Mouse (Mus musculus): ENCODE results near the gene Asb14. TPM values are rescaled to one million over a fixed set of nuclear protein-coding genes. Genes with fewer than 3 reads are reported as not detected.
A peak's percentile ranks its signal among the peaks of the same experiment; 100 is the strongest.

The Asb14 gene
- total RNA-seq (2014; rRNA removed) (not detected in 2 replicates), polyA plus RNA-seq (2015; fragmentation: Nextera tagmentation; extraction: Ambion mirVana) (0.38 TPM in 1 of 2 replicates, not detected in the other)

DNA sequence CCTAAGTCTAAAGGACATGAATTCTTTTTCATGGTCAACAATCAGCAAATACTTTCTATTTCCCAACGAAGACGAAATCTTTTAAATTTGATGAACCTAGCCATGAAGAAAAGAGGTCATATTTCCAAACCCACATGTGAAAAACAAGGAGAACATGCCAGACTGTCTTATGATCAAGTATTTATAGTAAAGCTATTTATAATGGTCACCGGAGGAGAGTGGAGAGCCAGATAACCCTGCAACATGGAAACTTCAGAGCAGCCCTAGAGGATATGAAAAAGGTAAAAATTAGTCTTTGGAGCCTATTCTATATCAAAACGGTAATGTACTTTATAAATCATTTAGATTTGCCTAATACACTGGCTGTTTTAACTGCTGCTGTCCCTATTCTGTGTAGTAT lies at the start of gene Asb14:
Gene Asb14, plus strand, starts transcription at position 166 of the 400 bp plus-strand sequence.
- TF ChIP-seq CTCF (IDR thresholded peaks at IDR 0.05), result no peak
- Histone ChIP-seq H3K27ac (ENCODE audit: low read depth, low read length) (no peak within 1 kb of the TSS), H3K27me3 (ENCODE audit: insufficient read depth, low read length) (no peaks in the 10 kb centered on the region), H3K9me3 (ENCODE audit: low read length) (no peaks in the 10 kb centered on the region), H3K4me3 (ENCODE audit: low read depth, low read length) (no peak within 1 kb of the TSS), H3K4me1 (ENCODE audit: insufficient read depth, low read length) (no peaks in the 10 kb centered on the region), H3K36me3 (ENCODE audit: insufficient read depth, low read length) (no peaks in the 10 kb centered on the region), H3K4me2 (ENCODE audit: low read depth, low read length, poor library complexity, severe bottlenecking) (no peak within 1 kb of the TSS), H3K9ac (replicated peaks; ENCODE audit: low read length, poor library complexity, severe bottlenecking) (no peak within 1 kb of the TSS)
- DNase-seq (ENCODE audit: low spot score) (no peak), ATAC-seq (ENCODE audit: low FRiP score) (no peak)
- 94% methylated on average over 4 of the region's 4 CpGs for WGBS

- no peak overlapping the region for H3K9ac ChIP-seq (replicated peaks; ENCODE audit: low read length, poor library complexity, severe bottlenecking)
- WGBS, result 80% methylated on average over 8 of the region's 8 CpGs
- H3K4me1 ChIP-seq (ENCODE audit: insufficient read depth, low read length), result no peaks in the 10 kb centered on the region
- ATAC-seq (ENCODE audit: low FRiP score) (no peak), DNase-seq (ENCODE audit: low spot score) (no peak)
- no peaks in the 10 kb centered on the region for H3K9me3 ChIP-seq (ENCODE audit: low read length)
- no peaks in the 10 kb centered on the region for H3K36me3 ChIP-seq (ENCODE audit: insufficient read depth, low read length)
- H3K27me3 ChIP-seq (ENCODE audit: insufficient read depth, low read length), result no peaks in the 10 kb centered on the region
- H3K4me3 ChIP-seq (ENCODE audit: low read depth, low read length), result no peak overlapping the region
- TF ChIP-seq CTCF (IDR thresholded peaks at IDR 0.05), result no peak
- no peak overlapping the region for H3K27ac ChIP-seq (ENCODE audit: low read depth, low read length)
- H3K4me2 ChIP-seq (ENCODE audit: low read depth, low read length, poor library complexity, severe bottlenecking), result no peak overlapping the region
These were observed 41.3 kb upstream of the Asb14 start for GRCm38 (mm10) chr14:26853053-26853452.

DNA sequence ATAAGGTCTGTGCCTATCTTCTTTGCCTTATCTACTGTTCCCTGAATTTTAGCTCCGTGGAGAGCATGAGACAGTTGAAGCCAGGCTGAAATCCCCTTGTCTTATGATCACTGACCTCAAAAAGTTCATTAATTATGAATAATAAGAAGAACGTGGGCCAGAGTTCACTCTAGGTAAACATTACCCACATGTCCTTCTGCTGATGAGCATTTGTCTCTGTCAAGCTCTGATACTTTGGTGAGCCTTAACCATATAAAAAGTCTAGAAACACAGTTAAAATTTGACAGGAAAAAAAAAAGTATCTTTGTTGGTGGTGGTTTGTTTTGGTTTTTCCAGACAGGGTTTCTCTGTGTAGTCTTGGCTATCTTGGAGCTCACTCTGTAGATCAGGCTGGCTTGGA lies 40.3 kb upstream of the Asb14 start:
- Histone ChIP-seq H3K4me1 (ENCODE audit: insufficient read depth, low read length) (no peaks in the 10 kb centered on the region), H3K9ac (replicated peaks; ENCODE audit: low read length, poor library complexity, severe bottlenecking) (no peak overlapping the region), H3K27ac (ENCODE audit: low read depth, low read length) (no peak overlapping the region), H3K27me3 (ENCODE audit: insufficient read depth, low read length) (no peaks in the 10 kb centered on the region), H3K4me3 (ENCODE audit: low read depth, low read length) (no peak overlapping the region), H3K36me3 (ENCODE audit: insufficient read depth, low read length) (no peaks in the 10 kb centered on the region), H3K4me2 (ENCODE audit: low read depth, low read length, poor library complexity, severe bottlenecking) (no peak overlapping the region), H3K9me3 (ENCODE audit: low read length) (no peaks in the 10 kb centered on the region)
- ATAC-seq (ENCODE audit: low FRiP score) (no peak), DNase-seq (ENCODE audit: low spot score) (no peak)
- WGBS, result 83% methylated on average over 2 of the region's 2 CpGs
- TF ChIP-seq CTCF (IDR thresholded peaks at IDR 0.05), result no peak

DNA sequence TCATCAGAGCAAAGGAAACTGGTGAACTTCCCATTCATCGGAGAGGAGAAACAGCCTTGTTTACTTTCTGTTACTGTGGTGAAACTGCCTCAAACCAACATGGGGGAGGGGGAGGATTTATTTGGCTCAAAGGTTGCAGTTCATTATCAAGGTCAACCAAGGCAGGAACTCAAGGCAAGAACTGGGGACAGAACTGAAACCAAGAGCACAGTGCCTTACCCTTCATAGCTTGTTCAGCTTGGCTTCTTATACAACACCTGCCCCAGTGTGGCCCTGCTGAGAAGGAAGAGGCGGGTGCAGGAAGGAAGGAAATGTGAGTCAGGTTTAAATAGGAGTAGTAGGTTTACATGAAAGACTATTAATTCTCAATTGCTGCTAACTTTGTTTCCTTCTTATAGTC lies 36.0 kb upstream of the Asb14 start:
- H3K27me3 ChIP-seq (ENCODE audit: insufficient read depth, low read length), result no peaks in the 10 kb centered on the region
- no peak for TF ChIP-seq CTCF (IDR thresholded peaks at IDR 0.05)
- no peaks in the 10 kb centered on the region for H3K9me3 ChIP-seq (ENCODE audit: low read length)
- no peaks in the 10 kb centered on the region for H3K4me1 ChIP-seq (ENCODE audit: insufficient read depth, low read length)
- no peak for ATAC-seq (ENCODE audit: low FRiP score)
- WGBS, result 80% methylated on average over 2 of the region's 2 CpGs
- no peak for DNase-seq (ENCODE audit: low spot score)
- H3K9ac ChIP-seq (replicated peaks; ENCODE audit: low read length, poor library complexity, severe bottlenecking), result no peak overlapping the region
- H3K36me3 ChIP-seq (ENCODE audit: insufficient read depth, low read length), result no peaks in the 10 kb centered on the region
- H3K4me2 ChIP-seq (ENCODE audit: low read depth, low read length, poor library complexity, severe bottlenecking), result no peak overlapping the region
- H3K4me3 ChIP-seq (ENCODE audit: low read depth, low read length), result no peak overlapping the region
- no peak overlapping the region for H3K27ac ChIP-seq (ENCODE audit: low read depth, low read length)

- H3K27me3 ChIP-seq (ENCODE audit: insufficient read depth, low read length), result no peaks in the 10 kb centered on the region
- no peaks in the 10 kb centered on the region for H3K36me3 ChIP-seq (ENCODE audit: insufficient read depth, low read length)
- H3K9me3 ChIP-seq (ENCODE audit: low read length), result no peaks in the 10 kb centered on the region
- TF ChIP-seq CTCF (IDR thresholded peaks at IDR 0.05), result no peak
- DNase-seq (ENCODE audit: low spot score) (no peak), ATAC-seq (ENCODE audit: low FRiP score) (no peak)
- H3K4me1 ChIP-seq (ENCODE audit: insufficient read depth, low read length), result no peaks in the 10 kb centered on the region
- H3K4me3 ChIP-seq (ENCODE audit: low read depth, low read length), result no peak overlapping the region
- WGBS, result 89% methylated on average over 3 of the region's 3 CpGs
- H3K9ac ChIP-seq (replicated peaks; ENCODE audit: low read length, poor library complexity, severe bottlenecking), result no peak overlapping the region
- no peak overlapping the region for H3K27ac ChIP-seq (ENCODE audit: low read depth, low read length)
- no peak overlapping the region for H3K4me2 ChIP-seq (ENCODE audit: low read depth, low read length, poor library complexity, severe bottlenecking)
These were observed 35.3 kb upstream of the Asb14 start for GRCm38 (mm10) chr14:26859024-26859423.

GRCm38 (mm10) chr14:26867356-26867755 lies 27.0 kb upstream of the Asb14 start:
- WGBS, result 67% methylated on average over 9 of the region's 9 CpGs
- Histone ChIP-seq H3K36me3 (ENCODE audit: insufficient read depth, low read length) (no peaks in the 10 kb centered on the region), H3K4me1 (ENCODE audit: insufficient read depth, low read length) (no peaks in the 10 kb centered on the region), H3K4me2 (ENCODE audit: low read depth, low read length, poor library complexity, severe bottlenecking) (no peak overlapping the region), H3K27me3 (ENCODE audit: insufficient read depth, low read length) (no peaks in the 10 kb centered on the region), H3K27ac (ENCODE audit: low read depth, low read length) (no peak overlapping the region), H3K9ac (replicated peaks; ENCODE audit: low read length, poor library complexity, severe bottlenecking) (no peak overlapping the region), H3K9me3 (ENCODE audit: low read length) (no peaks in the 10 kb centered on the region), H3K4me3 (ENCODE audit: low read depth, low read length) (no peak overlapping the region)
- no peak for DNase-seq (ENCODE audit: low spot score)
- peak; percentile 16; the same call in 1 of the 2 replicates for TF ChIP-seq CTCF (IDR thresholded peaks at IDR 0.05)
- ATAC-seq (ENCODE audit: low FRiP score), result no peak
